Mouse (Mus musculus) liver, embryonic 16.5 days (tissue): ENCODE results near the gene Smyd3. TPM values are rescaled to one million over a fixed set of nuclear protein-coding genes. Genes with fewer than 3 reads are reported as not detected.

ENCODE experiments used
- ATAC-seq: fragments of 200-750 bp; cut with Nextera tagmentation; 2 replicates; pipeline ENCODE4 v1.8.0; 2017; ENCODE audit warnings: low read depth, mild to moderate bottlenecking, moderate number of reproducible peaks, moderate library complexity
- H3K27ac ChIP-seq: fragments of 300-500 bp; sonication (generic); 2 replicates; pipeline ENCODE4 v1.5.1; 2014; ENCODE audit warnings: mild to moderate bottlenecking, low read length
- H3K27me3 ChIP-seq: fragments of 300-500 bp; sonication (generic); 2 replicates; pipeline ENCODE4 v1.6.1; 2014; ENCODE audit warnings: low read depth, low read length, mixed read lengths; ENCODE audit not compliant: control insufficient read depth, insufficient read depth
- H3K36me3 ChIP-seq: fragments of 300-500 bp; sonication (generic); 2 replicates; pipeline ENCODE4 v1.6.1; 2014; ENCODE audit warnings: mild to moderate bottlenecking; ENCODE audit not compliant: control insufficient read depth, insufficient read depth
- H3K4me1 ChIP-seq: fragments of 300-500 bp; sonication (generic); 2 replicates; pipeline ENCODE4 v1.6.1; 2014; ENCODE audit warnings: low read depth, low read length, mixed read lengths; ENCODE audit not compliant: control insufficient read depth
- H3K4me2 ChIP-seq: fragments of 300-500 bp; sonication (generic); 2 replicates; pipeline ENCODE4 v1.6.1; 2014; ENCODE audit warnings: low read depth, low read length, mixed read lengths
- H3K4me3 ChIP-seq: fragments of 300-500 bp; sonication (generic); 2 replicates; pipeline ENCODE4 v1.5.1; 2014; ENCODE audit warnings: low read depth, mild to moderate bottlenecking, low read length
- H3K9ac ChIP-seq: fragments of 300-500 bp; sonication (generic); 2 replicates; pipeline ENCODE4 v1.6.1; 2014; ENCODE audit warnings: low read depth, low read length
- H3K9me3 ChIP-seq: fragments of 300-500 bp; sonication (generic); replicated peaks from 2 replicates; pipeline ENCODE4 v1.6.1; 2016; ENCODE audit warnings: low read length; ENCODE audit not compliant: control insufficient read depth
- WGBS: fragments of 180-500 bp; shearing (Covaris S2); extraction: QIAGEN DNeasy Blood & Tissue Kit; methylation state at CpG from one replicate; pipeline ENCODE4 v1.1.7; 2014; ENCODE audit not compliant: insufficient replicate concordance; 5-methylcytosine and 5-hydroxymethylcytosine counted together
- polyA plus RNA-seq: library from polyadenylated mRNA; unstranded; fragments of >200 nt; fragmentation: Nextera tagmentation; extraction: Ambion mirVana; gene quantifications from 2 replicates; pipeline ENCODE4 v1.2.1, GENCODE M21; 2015

Smyd3 gene
- 5.4 and 6.4 TPM in 2 replicates for polyA plus RNA-seq

DNA sequence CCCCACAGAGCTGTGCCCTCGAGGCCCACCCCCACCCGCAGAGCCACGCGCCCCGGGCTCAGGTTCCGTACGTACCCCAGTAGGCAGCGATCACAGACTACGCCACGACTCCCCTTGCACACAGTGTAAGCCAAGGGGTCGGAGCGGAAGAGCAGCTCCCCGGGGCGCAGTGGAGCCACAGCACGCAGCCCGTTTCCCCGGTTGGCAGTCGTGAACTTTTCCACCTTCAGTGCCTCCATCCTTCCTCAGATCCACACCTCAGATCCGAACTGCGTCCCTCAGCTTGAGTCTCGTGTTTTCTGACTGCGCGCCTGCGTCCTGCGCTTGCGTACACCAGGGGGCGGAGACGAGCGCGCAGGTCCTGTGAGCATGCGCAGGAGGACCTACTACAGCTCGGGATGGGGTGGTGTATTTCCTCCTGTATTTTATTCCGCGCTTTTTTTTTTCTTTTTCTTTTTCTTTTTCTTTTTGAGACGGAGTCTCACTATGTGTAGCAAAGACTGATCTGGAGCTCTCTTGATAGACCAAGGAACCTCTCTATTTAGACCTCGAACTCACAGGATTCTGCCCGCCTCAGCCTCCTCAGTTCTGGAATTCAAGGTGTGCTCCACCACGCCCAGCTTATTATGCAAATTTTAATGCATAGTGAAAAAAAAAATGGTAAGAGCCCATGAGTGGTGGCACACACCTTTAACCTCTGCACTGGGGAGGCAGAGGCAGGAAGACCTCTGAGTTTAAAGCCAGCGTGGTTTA lies at the start of gene Smyd3:
Gene Smyd3 (minus strand): TSS at position 329 of the 753 bp plus-strand sequence.
- H3K27ac ChIP-seq: peak within 1 kb of the TSS; percentile 84
- peak within 1 kb of the TSS; percentile 100 for H3K4me2 ChIP-seq
- 4% methylated on average over 39 of the region's 39 CpGs for WGBS
- ATAC-seq: peak; percentile 90
- no peaks in the 10 kb centered on the region for H3K27me3 ChIP-seq
- H3K36me3 ChIP-seq: no peaks in the 10 kb centered on the region
- peak within 1 kb of the TSS; percentile 89 for H3K4me3 ChIP-seq
- peaks cover 10% of the 10 kb centered on the region for H3K4me1 ChIP-seq
- H3K9me3 ChIP-seq: no peaks in the 10 kb centered on the region
- H3K9ac ChIP-seq: peak within 1 kb of the TSS; percentile 85

DNA sequence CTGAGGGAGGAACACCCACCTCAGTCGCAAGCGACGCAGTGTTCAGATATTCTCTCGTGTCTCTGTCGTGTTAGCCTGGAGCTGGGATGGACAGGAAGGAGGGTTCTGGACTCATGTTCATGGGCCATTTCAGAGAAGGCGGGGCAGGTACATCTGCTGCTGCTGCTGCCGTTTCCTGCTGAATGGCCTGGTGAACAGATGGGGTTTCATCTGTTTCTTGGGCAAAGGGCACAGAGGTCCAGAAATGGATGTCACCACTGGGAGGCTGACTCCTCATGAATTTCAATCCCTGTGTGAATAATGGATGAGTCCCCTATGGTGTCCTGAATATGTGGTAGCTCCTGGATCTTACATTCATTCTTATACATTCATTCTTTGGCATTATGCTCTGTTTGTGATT lies 49.7 kb upstream of the Smyd3 start:
- Histone ChIP-seq H3K9me3 (no peaks in the 10 kb centered on the region), H3K4me1 (peaks cover 15% of the 10 kb centered on the region), H3K27ac (no peak overlapping the region), H3K4me2 (no peak overlapping the region), H3K4me3 (no peak overlapping the region), H3K27me3 (no peaks in the 10 kb centered on the region), H3K9ac (no peak overlapping the region), H3K36me3 (no peaks in the 10 kb centered on the region)
- 83% methylated on average over 7 of the region's 7 CpGs for WGBS
- no peak for ATAC-seq

- Histone ChIP-seq H3K36me3 (peaks cover 3% of the 10 kb centered on the region; the same call in 1 of the 2 replicates), H3K4me3 (no peak overlapping the region), H3K27me3 (no peaks in the 10 kb centered on the region), H3K4me2 (no peak overlapping the region), H3K27ac (no peak overlapping the region), H3K9me3 (no peaks in the 10 kb centered on the region), H3K4me1 (peaks cover 9% of the 10 kb centered on the region), H3K9ac (no peak overlapping the region)
- WGBS: 84% methylated on average over 5 of the region's 5 CpGs
- no peak for ATAC-seq
Measured at GRCm38 (mm10) chr1:179563926-179564325, 46.1 kb upstream of the Smyd3 start.

DNA sequence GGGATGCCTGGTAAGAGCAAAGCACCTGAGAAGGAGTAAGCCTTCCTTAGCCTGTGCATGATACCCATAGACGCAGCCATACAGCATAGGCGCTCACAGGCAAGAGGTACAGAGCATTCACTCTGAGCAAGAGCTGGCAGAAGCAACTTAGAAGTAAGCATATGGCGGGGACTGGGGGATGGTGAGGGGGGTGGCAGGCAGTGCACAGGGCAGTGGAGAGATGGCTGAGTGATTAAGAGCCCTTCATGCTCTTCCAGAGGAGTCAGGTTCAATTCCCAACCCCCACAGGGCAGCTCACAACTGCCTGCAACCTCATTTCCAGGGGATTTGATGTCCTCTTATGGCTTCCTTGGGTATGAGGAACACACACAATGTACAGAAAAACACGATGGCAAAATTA lies 45.4 kb upstream of the Smyd3 start:
- Histone ChIP-seq H3K4me1 (peaks cover 4% of the 10 kb centered on the region), H3K36me3 (peaks cover 3% of the 10 kb centered on the region; the same call in 1 of the 2 replicates), H3K27me3 (no peaks in the 10 kb centered on the region), H3K4me3 (no peak overlapping the region), H3K27ac (no peak overlapping the region), H3K4me2 (no peak overlapping the region), H3K9me3 (no peaks in the 10 kb centered on the region), H3K9ac (no peak overlapping the region)
- WGBS: 75% methylated on average over 4 of the region's 4 CpGs
- no peak for ATAC-seq

DNA sequence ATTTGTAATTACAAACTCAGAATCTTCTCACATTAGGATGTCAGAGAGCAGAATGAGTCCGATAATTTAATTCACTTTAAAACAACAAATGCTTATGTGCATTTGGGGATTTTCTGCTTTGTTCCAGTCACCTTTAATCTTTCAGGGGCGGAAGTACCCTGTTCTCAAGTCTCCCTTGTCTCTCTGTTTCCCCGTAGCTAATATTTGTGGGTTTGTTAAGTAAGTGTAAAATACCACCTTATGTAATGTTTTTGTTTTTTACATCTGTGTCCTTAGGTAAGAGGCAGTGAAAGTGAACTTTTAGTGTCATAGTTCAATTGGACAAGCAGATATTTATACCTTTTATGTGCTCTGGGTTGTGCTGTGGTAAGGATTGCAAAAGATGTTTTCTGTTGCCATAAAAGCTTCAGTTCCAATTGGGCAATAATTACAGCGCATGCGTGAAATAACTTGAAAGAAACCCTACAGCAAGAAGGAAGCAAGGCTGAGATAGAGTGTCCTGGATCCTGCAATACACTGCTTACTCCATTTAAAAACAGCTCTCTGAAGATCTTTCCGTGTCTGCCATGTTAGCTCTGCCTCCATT lies 43.1 kb upstream of the Smyd3 start:
- Histone ChIP-seq H3K9ac (no peak overlapping the region), H3K4me1 (no peaks in the 10 kb centered on the region), H3K27ac (peak overlapping the region; percentile 3; the same call in 1 of the 2 replicates), H3K4me3 (no peak overlapping the region), H3K4me2 (no peak overlapping the region), H3K9me3 (no peaks in the 10 kb centered on the region), H3K36me3 (peaks cover 3% of the 10 kb centered on the region; the same call in 1 of the 2 replicates), H3K27me3 (no peaks in the 10 kb centered on the region)
- peak; percentile 39; the same call in 1 of the 2 replicates for ATAC-seq
- WGBS: 83% methylated on average over 6 of the region's 6 CpGs

- 44% methylated on average over 11 of the region's 11 CpGs for WGBS
- no peak for ATAC-seq
- H3K27ac ChIP-seq: no peak overlapping the region
Measured at GRCm38 (mm10) chr1:179559446-179560194, 41.8 kb upstream of the Smyd3 start.

GRCm38 (mm10) chr1:179556921-179557320 lies 39.1 kb upstream of the Smyd3 start:
- WGBS: 73% methylated on average over 3 of the region's 3 CpGs
- H3K4me1 ChIP-seq: peaks cover 22% of the 10 kb centered on the region
- peaks cover 3% of the 10 kb centered on the region; the same call in 1 of the 2 replicates for H3K36me3 ChIP-seq
- no peak overlapping the region for H3K4me3 ChIP-seq
- no peak for ATAC-seq
- no peak overlapping the region for H3K4me2 ChIP-seq
- H3K27ac ChIP-seq: no peak overlapping the region
- no peaks in the 10 kb centered on the region for H3K9me3 ChIP-seq
- H3K9ac ChIP-seq: no peak overlapping the region
- H3K27me3 ChIP-seq: no peaks in the 10 kb centered on the region

More at GRCm38 (mm10) chr1:179559446-179560194, 41.8 kb upstream of the Smyd3 start:
- no peak overlapping the region for H3K4me3 ChIP-seq
- H3K4me1 ChIP-seq: no peaks in the 10 kb centered on the region
- no peaks in the 10 kb centered on the region for H3K27me3 ChIP-seq
- no peaks in the 10 kb centered on the region for H3K9me3 ChIP-seq
- H3K4me2 ChIP-seq: no peak overlapping the region
- peaks cover 3% of the 10 kb centered on the region; the same call in 1 of the 2 replicates for H3K36me3 ChIP-seq
- no peak overlapping the region for H3K9ac ChIP-seq

- ATAC-seq: no peak
- H3K4me1 ChIP-seq: peaks cover 42% of the 10 kb centered on the region
- H3K9ac ChIP-seq: no peak overlapping the region
- H3K27me3 ChIP-seq: no peaks in the 10 kb centered on the region
- WGBS: 52% methylated on average over 4 of the region's 4 CpGs
- H3K4me2 ChIP-seq: no peak overlapping the region
- H3K4me3 ChIP-seq: no peak overlapping the region
- H3K36me3 ChIP-seq: no peaks in the 10 kb centered on the region
- H3K9me3 ChIP-seq: no peaks in the 10 kb centered on the region
- peak overlapping the region; percentile 42; the same call in 1 of the 2 replicates for H3K27ac ChIP-seq
Measured at GRCm38 (mm10) chr1:179553949-179554347, 36.1 kb upstream of the Smyd3 start.
